Mouse (Mus musculus) layer of hippocampus, adult 11-12 months (tissue): ENCODE measurements around the gene Tmem169.

Source experiments
- DNase-seq: peaks from one replicate; pipeline ENCODE4 v3.0.0; 2022; ENCODE audit warnings: low spot score

The Tmem169 gene

DNA sequence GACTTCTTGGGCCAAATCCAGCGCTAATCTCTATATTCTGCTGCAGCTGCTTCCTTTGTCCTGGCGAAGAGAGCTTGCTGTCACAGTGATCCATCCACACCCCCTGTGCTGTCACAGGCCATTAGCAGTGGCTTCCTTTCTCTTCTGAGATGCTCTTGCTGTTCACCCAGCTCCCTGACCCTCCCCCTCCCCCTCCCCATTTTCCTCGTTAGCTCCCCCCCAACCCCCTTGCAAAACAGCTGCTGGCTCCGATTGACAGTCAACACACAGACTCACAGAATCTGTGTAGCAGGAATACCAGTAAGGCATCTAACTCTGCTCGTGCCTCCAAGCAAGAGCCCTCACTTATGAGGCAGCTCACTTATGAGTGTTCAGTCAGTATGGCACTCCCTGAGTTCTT, 2.7 kb downstream of the Tmem169 start:
- no peak for DNase-seq

DNA sequence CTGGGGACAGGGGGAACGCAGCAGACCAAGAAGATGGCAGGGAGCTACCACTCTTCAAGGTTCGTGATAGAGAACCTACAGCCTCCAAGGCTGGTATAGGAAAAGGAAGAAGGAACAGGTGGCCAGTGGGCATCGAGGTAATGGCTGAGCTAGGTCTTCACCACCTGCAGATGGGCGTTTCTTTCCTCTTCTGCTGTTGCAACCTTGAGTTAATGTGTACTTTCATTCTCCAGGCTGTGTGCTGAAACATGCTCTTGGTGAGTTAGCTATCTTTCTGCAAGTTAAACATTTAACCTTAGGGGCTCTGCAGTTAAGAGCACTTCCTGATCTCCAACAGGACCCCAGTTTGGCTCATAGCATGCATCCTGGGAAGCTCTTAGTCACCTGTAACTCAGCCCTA, 3.7 kb downstream of the Tmem169 start:
- no peak for DNase-seq

DNA sequence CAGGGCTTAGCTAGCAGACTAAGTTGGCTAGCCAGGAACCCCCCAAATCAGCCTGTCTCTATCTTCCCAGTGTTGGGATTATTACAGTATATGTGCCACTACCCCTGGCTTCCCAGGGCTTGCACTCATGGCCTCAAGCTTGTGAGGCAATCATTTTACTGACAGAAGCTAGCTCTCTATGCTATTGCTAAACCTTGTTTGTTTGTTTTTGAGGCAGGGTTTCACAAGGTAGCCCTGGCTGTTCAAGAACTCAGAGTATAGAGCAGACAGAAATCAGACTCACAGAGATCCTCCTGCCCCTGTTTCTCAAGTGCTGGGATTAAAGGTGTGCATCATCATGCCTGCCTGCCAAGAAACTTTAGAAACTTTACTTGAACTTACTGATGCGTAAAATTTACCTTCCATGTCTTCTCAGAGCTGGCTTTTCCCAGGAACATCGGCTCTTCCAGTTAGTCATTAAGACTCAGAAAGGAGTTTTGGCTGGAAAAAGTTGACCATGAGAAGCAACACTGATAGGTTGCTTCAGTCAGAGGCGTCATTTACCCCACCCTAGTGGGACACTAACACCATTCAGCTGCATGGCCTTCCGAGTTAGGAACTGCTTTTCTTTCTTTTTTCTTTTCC, 4.5 kb downstream of the Tmem169 start:
- DNase-seq = no peak

DNA sequence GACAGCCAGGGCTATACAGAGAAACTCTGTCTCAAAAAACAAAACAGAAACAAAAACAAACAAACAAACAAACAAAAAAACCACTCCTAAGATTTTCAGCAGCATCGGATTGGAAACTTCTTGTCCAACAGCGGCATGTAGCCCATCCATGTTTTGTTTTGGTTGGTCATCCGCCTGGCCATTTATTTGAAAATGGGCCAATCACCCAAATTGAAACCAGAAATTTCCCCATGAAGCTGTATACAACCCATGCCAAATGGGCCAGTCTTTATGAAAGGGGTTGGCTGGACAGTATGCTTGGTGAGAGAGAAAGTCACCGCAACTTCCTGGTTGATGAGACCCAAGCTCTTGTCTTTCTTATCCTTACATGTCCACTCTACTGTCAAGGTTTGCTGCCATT, 6.7 kb downstream of the Tmem169 start:
- DNase-seq = no peak

DNA sequence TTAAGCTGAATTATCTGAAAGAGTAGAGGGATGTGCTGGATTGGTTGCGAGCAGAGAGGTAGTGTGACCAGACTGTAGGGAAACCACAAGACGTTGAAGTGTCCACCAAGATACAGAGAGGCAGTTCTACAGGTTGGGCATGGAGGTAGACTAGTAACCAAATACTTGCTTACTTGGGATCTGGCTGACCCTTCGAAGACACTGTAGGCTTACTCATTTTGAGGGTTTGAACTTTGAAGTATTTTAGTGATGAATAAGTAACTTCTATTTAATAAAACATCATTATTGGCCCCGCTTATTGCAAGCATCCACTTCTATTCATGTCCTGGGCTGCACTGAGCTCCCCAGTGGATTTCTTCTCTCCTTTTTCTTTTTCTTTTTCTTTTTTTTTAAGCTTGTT, 7.3 kb downstream of the Tmem169 start:
- no peak for DNase-seq

DNA sequence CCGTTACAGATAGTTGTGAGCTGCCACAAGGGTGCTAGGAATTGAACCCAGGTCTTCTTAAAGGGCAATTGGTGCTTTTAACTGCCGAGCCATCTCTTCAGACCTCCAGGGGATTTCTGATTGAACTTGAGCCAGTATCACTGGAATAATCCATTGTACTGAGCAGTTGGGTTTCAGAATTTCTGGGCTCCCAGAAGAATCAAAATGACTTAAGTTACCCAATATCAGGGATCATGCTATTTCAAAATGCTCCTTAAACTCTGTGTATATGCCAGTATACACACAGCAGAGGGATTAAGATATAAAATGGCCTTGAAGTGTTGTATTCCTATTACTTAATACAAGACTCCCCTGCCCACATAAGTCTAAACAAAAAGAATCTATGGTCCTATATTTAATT, 7.8 kb downstream of the Tmem169 start:
- DNase-seq = no peak

DNA sequence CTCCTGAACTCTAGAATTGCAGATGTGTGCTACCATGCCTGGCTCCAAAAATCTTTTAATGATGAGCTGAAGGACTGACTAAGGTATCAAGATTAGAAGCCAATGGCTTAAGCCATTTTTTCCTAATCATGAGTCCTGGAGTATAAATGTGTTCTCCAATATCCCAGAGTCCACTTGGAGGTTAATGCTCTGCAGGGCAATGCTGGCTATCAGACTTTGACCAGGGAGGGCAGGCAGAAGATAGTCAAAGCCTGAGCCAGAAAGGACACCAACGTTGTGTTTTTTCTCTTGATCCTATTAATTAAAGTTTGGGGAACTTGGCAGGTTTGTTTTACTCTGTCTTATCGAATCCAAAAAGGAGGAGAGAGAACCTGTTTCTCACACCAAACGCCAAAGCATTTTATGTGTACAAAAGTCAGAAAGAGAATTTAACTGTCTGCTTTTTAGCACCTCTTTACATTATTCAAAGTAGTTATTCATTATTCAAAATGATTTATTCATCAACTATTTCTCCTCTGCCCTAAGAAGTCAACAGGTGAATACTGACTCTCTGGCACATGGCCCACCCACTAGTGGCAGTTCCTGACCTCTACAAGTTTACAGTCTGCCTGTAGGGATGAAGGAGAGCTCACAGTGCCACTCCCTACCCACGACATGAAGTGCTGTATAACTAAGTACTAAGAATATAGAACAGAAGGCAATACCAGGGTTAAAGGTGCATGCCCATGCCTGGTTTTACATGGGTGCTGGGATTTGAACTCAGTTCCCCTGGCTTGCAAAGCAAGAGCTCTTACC, 9.9 kb downstream of the Tmem169 start:
- DNase-seq = no peak

DNA sequence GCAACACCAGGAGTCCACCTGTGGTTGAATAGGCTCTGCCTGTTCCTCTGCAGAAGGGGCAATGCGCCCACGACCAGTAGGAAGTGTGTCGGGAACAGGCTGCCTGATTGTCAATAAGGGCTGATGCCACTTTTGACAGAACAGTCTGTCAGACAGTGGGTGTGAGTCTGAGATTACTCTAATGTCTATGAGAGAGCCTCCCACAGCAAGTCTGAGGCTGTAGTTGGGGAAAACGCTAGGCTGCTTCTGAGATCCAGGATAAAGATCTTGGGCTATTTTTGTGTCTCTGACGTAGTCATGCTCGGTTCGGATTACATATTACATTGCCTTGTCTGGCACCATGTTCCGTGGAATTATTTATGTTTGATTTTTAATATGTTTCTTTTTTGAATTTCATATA, 11.6 kb downstream of the Tmem169 start:
- no peak for DNase-seq

DNA sequence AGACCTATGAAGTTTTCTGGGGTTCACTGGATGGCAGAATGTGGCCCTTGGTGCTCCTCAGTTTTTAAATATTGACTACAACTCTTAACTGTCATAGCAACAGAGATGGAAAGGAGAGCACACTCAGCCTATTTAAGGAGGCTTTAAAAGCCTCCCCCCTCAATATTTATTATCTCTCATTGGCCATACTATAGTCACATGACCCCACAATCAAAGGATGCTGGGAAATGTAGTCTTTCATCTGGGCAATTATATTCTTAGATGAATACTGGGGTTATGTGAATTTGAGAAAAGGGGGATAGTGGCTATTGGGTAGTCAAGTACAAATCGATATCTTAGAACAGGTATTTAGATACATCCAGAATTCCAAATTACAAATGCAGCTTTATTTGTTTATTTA, 17.7 kb downstream of the Tmem169 start:
- DNase-seq = no peak

DNA sequence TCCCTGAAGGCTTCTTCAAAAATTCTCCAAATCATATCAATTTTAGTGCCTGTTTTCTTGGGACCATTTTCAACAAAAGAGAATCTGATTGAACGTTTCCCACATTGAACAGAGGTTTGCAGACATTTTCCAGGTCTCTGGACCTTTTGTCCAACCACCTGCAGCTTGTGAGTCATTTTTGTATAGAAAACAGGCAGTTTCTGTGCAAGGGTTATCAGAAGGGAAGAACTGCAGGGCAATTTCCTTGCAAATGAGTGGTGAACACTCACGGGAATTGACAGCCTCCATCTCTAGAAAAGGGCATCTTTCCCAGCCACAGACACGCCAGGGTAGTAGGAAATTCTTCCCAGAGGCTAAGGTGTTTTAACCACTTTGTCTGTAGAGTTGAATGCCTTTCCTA, 22.1 kb downstream of the Tmem169 start:
- DNase-seq = no peak

DNA sequence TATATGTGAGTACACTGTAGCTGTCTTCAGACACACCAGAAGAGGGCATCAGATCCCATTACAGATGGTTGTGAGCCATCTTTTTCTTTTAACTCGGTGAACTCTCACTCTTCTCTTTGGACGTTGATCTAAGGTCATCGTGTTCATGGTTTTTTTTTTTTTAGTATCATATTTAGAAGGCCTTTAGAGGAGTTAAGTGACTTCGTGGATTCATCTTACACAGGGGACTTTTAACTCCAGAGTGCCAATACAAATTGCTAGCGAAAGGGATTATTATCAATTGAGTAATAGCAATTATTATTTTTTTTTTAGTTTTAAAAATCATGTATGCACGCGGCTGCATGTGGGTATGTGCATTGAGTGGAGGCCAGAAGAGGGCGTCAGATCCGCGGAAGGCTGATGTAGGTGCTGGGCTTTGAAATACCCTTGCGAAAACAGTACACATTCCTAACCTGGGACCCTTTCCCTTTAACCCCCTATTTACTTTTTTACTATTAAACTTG, 22.6 kb downstream of the Tmem169 start:
- peak; percentile 61 for DNase-seq

DNA sequence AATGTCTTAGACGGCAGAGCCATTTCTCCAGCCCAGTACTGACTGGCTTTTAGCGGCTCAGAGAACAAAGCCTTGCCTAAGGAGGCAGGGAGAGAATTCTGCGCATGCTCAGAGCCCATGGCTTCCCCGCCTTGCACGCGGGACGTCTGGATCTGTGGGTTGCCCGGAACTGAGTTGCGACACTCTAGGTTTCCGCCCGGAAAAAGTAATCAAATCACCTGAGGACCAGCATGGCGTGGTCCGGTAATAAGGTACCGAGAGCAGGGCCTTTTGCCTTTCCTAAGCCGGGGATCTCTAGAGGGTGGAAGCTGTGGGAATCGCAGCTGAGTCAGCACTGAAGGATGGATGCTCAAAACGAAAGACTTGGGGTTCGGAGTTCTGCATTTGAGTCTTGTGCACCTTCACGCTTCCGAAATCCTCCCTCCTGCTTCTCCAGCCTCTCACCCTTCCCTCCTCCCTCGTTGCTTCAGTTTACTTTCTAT, 23.2 kb downstream of the Tmem169 start, which contains the start of gene Xrcc5:
TSS of gene Xrcc5 (plus strand) at position 105 of the 482 bp plus-strand sequence.
- peak; percentile 94 for DNase-seq

DNA sequence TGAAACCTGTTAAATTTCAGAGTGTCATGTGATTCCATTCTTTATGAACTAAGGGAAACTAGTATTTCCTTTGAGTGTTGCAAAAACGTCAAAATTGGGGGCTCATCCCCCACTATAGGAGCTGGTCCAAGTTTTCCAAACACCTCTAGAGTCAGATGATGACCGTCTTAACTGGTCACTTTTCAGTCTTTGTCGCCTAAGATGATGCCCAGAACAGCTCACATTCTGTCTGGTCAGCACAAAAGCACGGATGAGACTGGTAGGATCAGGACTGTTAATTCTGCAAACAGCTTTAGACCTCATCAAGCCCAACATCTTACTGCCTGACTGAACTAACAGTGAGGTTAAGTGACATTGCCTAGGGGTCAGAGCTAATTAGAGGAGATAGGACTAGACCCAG, 24.8 kb downstream of the Tmem169 start:
- no peak for DNase-seq

DNA sequence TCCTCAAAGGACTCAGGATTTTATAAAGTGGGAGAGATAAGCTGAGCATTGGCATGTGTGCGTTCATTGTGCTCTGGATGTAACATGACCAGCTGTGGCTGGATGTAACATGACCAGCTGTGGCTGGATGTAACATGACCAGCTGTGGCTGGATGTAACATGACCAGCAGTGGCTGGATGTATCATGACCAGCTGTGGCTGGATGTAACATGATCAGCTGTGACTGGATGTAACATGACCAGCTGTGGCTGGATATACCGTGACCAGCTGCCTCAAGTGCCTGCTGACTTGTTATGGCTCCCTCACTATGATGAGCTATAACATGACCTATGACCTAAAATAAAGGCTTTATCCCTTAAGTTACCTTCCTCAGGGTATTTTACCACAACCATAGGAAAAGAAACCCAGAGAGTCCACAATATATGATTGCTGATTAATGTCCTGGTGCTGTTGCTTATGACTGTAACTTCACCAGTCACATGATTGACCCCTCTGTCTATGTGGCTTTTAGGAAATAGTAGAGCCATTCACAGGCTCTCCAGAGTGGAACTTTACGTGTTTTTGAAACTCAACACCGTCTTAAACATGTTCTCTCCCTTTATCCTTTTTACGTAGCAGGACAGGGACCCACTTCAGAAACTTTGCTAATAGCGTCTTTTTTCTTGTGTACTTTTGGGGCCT, 25.7 kb downstream of the Tmem169 start:
- DNase-seq = no peak

DNA sequence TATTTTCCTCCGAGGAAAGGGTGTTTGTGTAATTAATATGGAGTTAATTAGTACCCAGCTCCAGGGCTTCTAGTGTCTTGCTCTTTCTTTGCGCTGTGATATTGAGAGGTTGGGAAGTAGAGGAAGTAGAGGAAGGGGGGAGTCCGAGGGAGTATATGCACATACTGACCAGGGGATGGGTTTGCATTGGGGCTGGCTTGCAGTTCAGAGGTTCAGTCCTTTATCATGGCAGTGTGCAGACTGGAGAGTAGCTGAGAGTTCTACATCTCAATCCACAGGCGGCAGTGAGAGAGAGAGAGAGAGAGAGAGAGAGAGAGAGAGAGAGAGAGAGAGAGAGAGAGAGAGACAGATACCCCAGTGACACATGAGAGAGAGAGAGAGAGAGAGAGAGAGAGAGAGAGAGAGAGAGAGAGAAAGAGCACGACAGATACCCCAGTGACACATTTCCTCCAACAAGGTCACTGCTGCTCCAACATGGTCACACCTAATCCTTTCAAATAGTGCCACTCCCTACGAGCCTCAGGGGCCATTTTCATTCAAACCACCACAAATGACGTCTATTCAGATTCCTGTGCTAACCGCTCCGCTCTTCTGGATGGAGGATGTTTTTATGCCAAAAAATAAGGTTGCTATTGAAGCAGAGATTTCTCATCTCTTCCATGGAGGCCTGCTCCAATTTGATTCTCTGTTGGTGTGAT, 28.7 kb downstream of the Tmem169 start:
- DNase-seq = no peak

DNA sequence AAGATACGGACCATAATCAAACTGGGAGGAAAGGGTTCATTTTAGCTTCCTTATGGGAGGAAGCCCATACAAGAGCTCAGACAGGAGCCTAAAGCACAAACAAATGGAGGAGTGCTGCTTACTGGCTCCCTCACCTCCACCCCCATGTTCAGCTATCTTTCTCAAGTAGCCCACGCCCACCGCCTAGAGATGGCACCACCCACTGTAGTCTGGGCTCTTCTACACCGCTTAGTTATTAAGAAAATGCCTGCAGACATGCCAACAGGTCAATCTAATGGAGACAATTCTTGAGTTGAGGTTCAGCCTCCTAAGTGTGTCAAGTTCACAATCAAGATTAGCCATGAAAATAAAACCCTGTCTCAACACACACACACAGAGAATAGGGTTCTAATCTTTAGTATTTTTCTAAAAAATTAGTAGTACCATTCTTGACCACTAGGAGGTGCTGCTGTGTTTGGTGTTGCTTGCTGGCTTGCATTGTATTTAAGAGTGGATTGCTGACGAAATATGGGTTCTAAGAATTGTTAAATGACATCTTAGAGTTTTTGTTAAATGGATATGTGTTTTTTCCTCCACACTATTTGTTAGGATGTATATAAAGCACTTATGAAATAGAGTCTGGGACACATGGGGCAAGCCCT, 29.4 kb downstream of the Tmem169 start:
- no peak for DNase-seq

DNA sequence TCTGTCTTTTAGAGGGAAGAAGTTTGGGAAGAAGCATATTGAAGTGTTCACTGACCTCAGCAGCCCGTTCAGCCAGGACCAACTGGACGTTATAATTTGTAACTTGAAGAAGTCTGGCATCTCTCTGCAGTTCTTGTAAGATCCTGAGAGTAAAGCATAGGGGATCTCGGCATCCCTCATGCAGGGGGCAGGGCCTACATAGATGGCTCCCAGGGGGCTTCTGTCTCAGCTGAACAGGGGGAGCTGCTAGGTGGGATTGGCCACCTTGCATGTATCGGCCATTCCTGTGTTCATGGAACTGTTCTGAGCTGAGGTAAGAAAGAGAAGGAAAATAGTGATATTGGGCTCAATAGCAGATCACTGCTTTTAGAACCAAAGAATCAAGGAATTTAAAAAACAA, 31.3 kb downstream of the Tmem169 start:
- no peak for DNase-seq

DNA sequence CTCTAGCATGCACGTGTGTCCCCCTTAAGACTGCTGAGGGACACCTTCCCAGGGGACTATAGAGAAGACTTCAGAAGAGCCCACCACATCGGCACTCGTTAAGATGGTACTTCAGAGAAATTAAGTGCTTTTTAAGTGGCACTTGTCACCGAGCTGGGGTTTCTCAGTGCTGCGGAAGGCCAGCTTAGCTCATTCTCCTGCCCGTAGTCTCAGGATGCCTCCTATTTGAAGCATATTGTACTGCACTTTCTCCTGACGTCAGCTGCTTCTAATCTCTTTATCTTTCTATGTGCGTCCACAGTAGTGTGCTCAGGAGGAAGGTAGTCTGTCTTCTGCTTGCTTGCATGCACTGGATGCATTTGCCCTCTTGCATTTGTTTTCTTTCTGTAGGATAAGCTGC, 32.2 kb downstream of the Tmem169 start:
- no peak for DNase-seq

DNA sequence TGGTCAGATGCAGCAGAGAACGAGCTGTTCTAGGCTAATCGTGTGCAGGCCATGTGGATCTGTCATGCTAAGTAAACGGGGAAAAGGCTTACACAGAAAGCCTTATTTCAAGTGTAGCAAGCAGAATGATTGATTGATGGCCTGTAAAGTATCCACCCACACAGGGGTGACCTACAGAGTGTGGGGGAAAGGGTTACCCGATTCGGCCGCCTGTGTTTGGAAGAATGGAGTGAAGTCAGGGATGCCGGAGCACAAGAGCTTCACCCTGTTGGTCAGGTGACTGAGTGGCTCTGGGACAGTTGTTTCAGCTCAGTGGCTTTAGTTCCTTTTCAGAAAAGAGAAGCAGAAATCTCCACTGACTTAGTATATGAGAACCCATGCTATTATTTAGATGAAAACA, 32.7 kb downstream of the Tmem169 start:
- DNase-seq = no peak

DNA sequence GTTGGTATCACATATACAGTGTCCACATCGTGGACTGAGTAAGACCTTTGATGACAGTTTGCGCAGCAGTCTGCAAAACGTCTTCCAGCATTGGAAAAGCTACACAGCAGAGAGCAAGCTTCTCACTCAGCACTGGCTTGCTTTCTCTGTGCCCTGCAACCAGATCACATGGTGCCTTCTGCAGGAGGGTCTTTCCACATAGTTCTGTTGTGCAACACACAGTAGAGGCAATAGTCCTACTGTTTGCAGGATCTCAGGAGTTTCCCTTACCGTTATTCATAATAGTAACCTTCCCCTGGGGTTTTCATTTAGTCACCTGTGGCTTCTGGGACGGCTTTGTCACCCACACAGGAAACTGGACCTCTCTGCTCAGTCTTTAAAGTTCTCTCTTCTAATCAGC, 36.6 kb downstream of the Tmem169 start:
- DNase-seq = no peak

DNA sequence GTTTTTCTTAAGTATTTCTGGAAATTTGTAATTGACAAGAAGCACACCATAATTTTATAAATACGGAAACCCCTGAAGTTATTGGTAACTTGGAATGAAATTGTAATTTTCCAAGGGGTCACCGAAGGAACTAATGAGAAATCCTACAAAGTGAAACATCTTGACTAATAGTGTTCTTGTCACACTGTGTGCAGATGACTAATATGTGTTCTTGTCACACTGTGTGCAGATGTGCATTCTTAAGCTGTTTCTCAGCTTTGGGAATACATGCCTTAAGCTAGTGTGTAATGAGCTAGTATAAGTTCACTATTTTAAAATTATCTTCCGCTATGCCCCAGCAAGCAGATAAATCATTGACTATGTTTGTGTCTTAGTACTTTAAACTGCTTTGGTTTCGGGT, 39.1 kb downstream of the Tmem169 start:
- no peak for DNase-seq
